Mouse (Mus musculus): ENCODE results near the gene Col3a1. TPM values are rescaled to one million over a fixed set of nuclear protein-coding genes. Genes with fewer than 3 reads are reported as not detected.

Gene Col3a1
- total RNA-seq, 2 experiments from 2014 or later: 9.8 to 10.8 TPM

DNA sequence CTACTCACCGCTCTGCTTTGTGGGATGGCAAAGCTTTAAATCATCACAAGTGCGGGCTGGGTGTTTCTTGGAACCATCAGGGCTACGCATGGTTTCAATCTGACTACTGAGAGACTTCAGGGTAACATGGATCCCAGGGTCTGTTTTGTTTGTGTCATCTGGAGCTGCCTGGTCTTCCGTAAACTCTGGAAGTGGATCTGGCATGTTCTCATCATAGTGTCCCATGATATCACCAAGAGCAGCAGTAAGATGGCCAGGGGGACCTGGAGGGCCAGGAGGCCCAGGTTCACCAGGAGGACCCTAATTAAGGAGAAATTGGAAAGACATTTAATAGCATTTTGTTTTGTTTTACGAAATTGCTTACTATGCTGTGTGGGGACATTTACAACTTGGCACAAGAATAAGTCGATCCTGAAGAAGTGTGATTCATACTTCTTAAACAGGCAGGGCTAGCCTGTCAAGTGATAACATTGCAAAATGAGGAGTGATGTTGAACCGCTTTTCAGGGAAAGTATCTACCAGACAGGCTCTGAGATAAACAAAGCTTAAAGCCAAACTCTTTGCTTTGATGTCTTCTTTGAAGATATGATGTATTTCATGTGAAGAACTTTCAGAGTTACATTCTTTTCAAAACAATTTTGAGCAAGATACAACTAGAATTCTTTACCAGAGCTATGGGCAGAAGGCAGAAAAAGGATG is 68.8 kb downstream of the Col3a1 start:
- DNase-seq (ENCODE audit: extremely low spot score in 1 of 2, low spot score in 1 of 2): no peak

DNA sequence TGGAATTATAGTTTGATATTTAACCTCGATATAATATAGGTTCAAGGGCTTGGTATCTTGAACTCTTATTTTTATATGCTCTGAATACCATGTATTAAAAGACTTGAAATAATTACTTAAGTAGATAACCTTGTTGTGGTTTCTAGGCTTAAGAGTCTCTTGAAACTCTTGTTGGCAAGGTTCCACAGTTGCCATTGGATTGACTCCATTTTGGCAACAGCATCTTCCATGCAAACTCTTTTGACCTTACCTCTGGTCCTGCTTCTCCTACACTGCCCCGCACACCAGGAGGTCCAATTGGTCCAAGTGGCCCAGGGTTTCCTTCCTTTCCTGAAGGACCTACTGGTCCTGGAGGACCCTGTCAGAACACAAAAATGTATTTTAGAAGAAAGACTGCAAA is 70.5 kb downstream of the Col3a1 start:
- no peak for DNase-seq (ENCODE audit: extremely low spot score in 1 of 2, low spot score in 1 of 2)

Small RNA genes lying within 50 kb of the gene (microRNA-seq; reads per million reads assigned to microRNA genes)
- gene Gm47302: 0 reads per million in 2 experiments

Other genes starting within 250 kb of the Col3a1 start
- gene Col5a2, start 191.7 kb downstream of the Col3a1 start, total RNA-seq (2021): 1 to 10 TPM; 6.3 to 8.5 TPM

Data from layer of hippocampus, postnatal 25 days (tissue).